Mouse (Mus musculus) embryonic facial prominence, embryonic 11.5 days (tissue): ENCODE results near the gene Etnk1. TPM values are rescaled to one million over a fixed set of nuclear protein-coding genes. Genes with fewer than 3 reads are reported as not detected.
A peak's percentile ranks its signal among the peaks of the same experiment; 100 is the strongest.
"Not testable (repeated sequence)": the region's sequence is repeated elsewhere in the genome, so short reads cannot be mapped to it uniquely, and the experiment has no call there.

Source experiments
- ATAC-seq: fragments of 200-750 bp; cut with Nextera tagmentation; replicated peaks from 2 replicates; pipeline ENCODE4 v1.8.0; 2017; ENCODE audit warnings: low read depth; ENCODE audit not compliant: insufficient number of reproducible peaks, low FRiP score, low TSS enrichment
- DNase-seq: peaks from one replicate; pipeline ENCODE4 v3.0.0-alpha.2; 2015; ENCODE audit warnings: low spot score
- H3K27ac ChIP-seq: fragments of 300-500 bp; sonication (generic); replicated peaks from 2 replicates; pipeline ENCODE4 v1.5.1; 2014; ENCODE audit warnings: mild to moderate bottlenecking, low read depth, low read length, control low read depth
- H3K27me3 ChIP-seq: fragments of 300-500 bp; sonication (generic); 2 replicates; pipeline ENCODE4 v1.6.1; 2014; ENCODE audit warnings: mild to moderate bottlenecking, low read length, moderate library complexity, mixed read lengths; ENCODE audit not compliant: control insufficient read depth, insufficient read depth
- H3K36me3 ChIP-seq: fragments of 300-500 bp; sonication (generic); replicated peaks from 2 replicates; pipeline ENCODE4 v1.6.1; 2014; ENCODE audit warnings: low read depth, mild to moderate bottlenecking, low read length, moderate library complexity, mixed read lengths; ENCODE audit not compliant: control insufficient read depth, insufficient read depth
- H3K4me1 ChIP-seq: fragments of 300-500 bp; sonication (generic); 2 replicates; pipeline ENCODE4 v1.6.1; 2014; ENCODE audit warnings: low read length, mixed read lengths; ENCODE audit not compliant: control insufficient read depth, insufficient read depth
- H3K4me2 ChIP-seq: fragments of 300-500 bp; sonication (generic); 2 replicates; pipeline ENCODE4 v1.6.1; 2014; ENCODE audit warnings: low read depth, mild to moderate bottlenecking, control low read depth, low read length, moderate library complexity
- H3K4me3 ChIP-seq: fragments of 300-500 bp; sonication (generic); 2 replicates; pipeline ENCODE4 v1.5.1; 2014; ENCODE audit warnings: low read depth, low read length, control low read depth
- H3K9ac ChIP-seq: fragments of 300-500 bp; sonication (generic); replicated peaks from 2 replicates; pipeline ENCODE4 v1.6.1; 2014; ENCODE audit warnings: mild to moderate bottlenecking, control low read depth, low read length
- H3K9me3 ChIP-seq: fragments of 300-500 bp; sonication (generic); replicated peaks from 2 replicates; pipeline ENCODE4 v1.6.1; 2016; ENCODE audit warnings: mild to moderate bottlenecking, low read length, inconsistent platforms, mixed read lengths; ENCODE audit not compliant: control insufficient read depth
- WGBS: fragments of 180-500 bp; shearing (Covaris S2); extraction: QIAGEN DNeasy Blood & Tissue Kit; methylation state at CpG from one replicate; pipeline ENCODE4 v1.1.7; 2014; 5-methylcytosine and 5-hydroxymethylcytosine counted together
- polyA plus RNA-seq: library from polyadenylated mRNA; unstranded; fragments of >200 nt; fragmentation: Nextera tagmentation; extraction: Ambion mirVana; gene quantifications from 2 replicates; pipeline ENCODE4 v1.2.1, GENCODE M21; 2014

Gene Etnk1
- polyA plus RNA-seq, 1 experiment from 2014 or later = 26.7 TPM

- H3K9ac ChIP-seq = no peak overlapping the region
- H3K27me3 ChIP-seq = no peaks in the 10 kb centered on the region
- 86% methylated on average over 4 of the region's 4 CpGs for WGBS
- no peaks in the 10 kb centered on the region for H3K9me3 ChIP-seq
- no peaks in the 10 kb centered on the region for H3K4me1 ChIP-seq
- no peak overlapping the region for H3K4me3 ChIP-seq
- no peak overlapping the region for H3K4me2 ChIP-seq
- H3K36me3 ChIP-seq = no peaks in the 10 kb centered on the region
- no peak for DNase-seq
- no peak for ATAC-seq
- no peak overlapping the region for H3K27ac ChIP-seq
Observed at GRCm38 (mm10) chr6:143170166-143170960, 3.3 kb downstream of the Etnk1 start.

- H3K9me3 ChIP-seq = no peaks in the 10 kb centered on the region
- no peaks in the 10 kb centered on the region for H3K4me1 ChIP-seq
- no peak overlapping the region for H3K4me2 ChIP-seq
- WGBS = 87% methylated on average over 8 of the region's 8 CpGs
- DNase-seq = no peak
- H3K27me3 ChIP-seq = no peaks in the 10 kb centered on the region
- H3K36me3 ChIP-seq = no peaks in the 10 kb centered on the region
- ATAC-seq = no peak
- H3K9ac ChIP-seq = no peak overlapping the region
- H3K4me3 ChIP-seq = no peak overlapping the region
- H3K27ac ChIP-seq = no peak overlapping the region
Observed at GRCm38 (mm10) chr6:143171066-143171465, 4.0 kb downstream of the Etnk1 start.

GRCm38 (mm10) chr6:143171781-143172465, 4.9 kb downstream of the Etnk1 start:
- Histone ChIP-seq H3K9me3 (no peaks in the 10 kb centered on the region), H3K9ac (no peak overlapping the region), H3K36me3 (no peaks in the 10 kb centered on the region), H3K4me3 (no peak overlapping the region), H3K4me1 (no peaks in the 10 kb centered on the region), H3K27ac (0 out of 2 replicates have a peak overlapping the region, but pooled peaks have one; percentile 47), H3K4me2 (no peak overlapping the region), H3K27me3 (no peaks in the 10 kb centered on the region)
- 51% methylated on average over 11 of the region's 11 CpGs for WGBS
- peak; percentile 66 for DNase-seq
- ATAC-seq = no peak

GRCm38 (mm10) chr6:143172683-143173082, 5.7 kb downstream of the Etnk1 start:
- WGBS = 97% methylated on average over 3 of the region's 4 CpGs
- H3K9me3 ChIP-seq, H3K4me2 ChIP-seq, H3K4me1 ChIP-seq, ATAC-seq, H3K36me3 ChIP-seq, DNase-seq, H3K27ac ChIP-seq, H3K27me3 ChIP-seq, H3K4me3 ChIP-seq, H3K9ac ChIP-seq: not testable (repeated sequence)

- ATAC-seq = no peak
- 92% methylated on average over 4 of the region's 4 CpGs for WGBS
- DNase-seq = no peak
Observed at GRCm38 (mm10) chr6:143174226-143174625, 7.2 kb downstream of the Etnk1 start.

GRCm38 (mm10) chr6:143174906-143175656, 8.1 kb downstream of the Etnk1 start:
- Histone ChIP-seq H3K9ac (no peak overlapping the region), H3K4me2 (no peak overlapping the region), H3K9me3 (no peaks in the 10 kb centered on the region), H3K4me1 (no peaks in the 10 kb centered on the region), H3K27ac (no peak overlapping the region), H3K4me3 (no peak overlapping the region), H3K27me3 (no peaks in the 10 kb centered on the region), H3K36me3 (no peaks in the 10 kb centered on the region)
- ATAC-seq (no peak), DNase-seq (peak; percentile 71)
- 41% methylated on average over 3 of the region's 3 CpGs for WGBS

More at GRCm38 (mm10) chr6:143174226-143174625, 7.2 kb downstream of the Etnk1 start:
- H3K4me1 ChIP-seq = no peaks in the 10 kb centered on the region
- H3K4me2 ChIP-seq = no peak overlapping the region
- H3K27me3 ChIP-seq = no peaks in the 10 kb centered on the region
- H3K36me3 ChIP-seq = no peaks in the 10 kb centered on the region
- no peak overlapping the region for H3K27ac ChIP-seq
- H3K9ac ChIP-seq = no peak overlapping the region
- H3K4me3 ChIP-seq = no peak overlapping the region
- no peaks in the 10 kb centered on the region for H3K9me3 ChIP-seq

- Histone ChIP-seq H3K9ac (no peak overlapping the region), H3K4me2 (no peak overlapping the region), H3K27me3 (no peaks in the 10 kb centered on the region), H3K9me3 (no peaks in the 10 kb centered on the region), H3K36me3 (no peaks in the 10 kb centered on the region), H3K27ac (no peak overlapping the region), H3K4me1 (no peaks in the 10 kb centered on the region), H3K4me3 (no peak overlapping the region)
- ATAC-seq (no peak), DNase-seq (no peak)
- WGBS = 90% methylated on average over 9 of the region's 9 CpGs
Observed at GRCm38 (mm10) chr6:143176076-143176475, 9.1 kb downstream of the Etnk1 start.
